Mouse (Mus musculus) kidney, postnatal 14 days (tissue): Measurements from ENCODE around the gene Tas2r129.
"Not testable (repeated sequence)": the region's sequence is repeated elsewhere in the genome, so short reads cannot be mapped to it uniquely, and the experiment has no call there.

ENCODE experiments used
- DNase-seq: peaks from one replicate; pipeline ENCODE4 v3.0.0; 2022; ENCODE audit warnings: mixed read lengths

Tas2r129 gene

GRCm38 (mm10) chr6:132950802-132951201, at the start of gene Tas2r129:
Gene Tas2r129 (plus strand): TSS chr6:132951102.
- DNase-seq = no peak

- DNase-seq = no peak
Measured at GRCm38 (mm10) chr6:132909351-132909750, 41.6 kb upstream of the Tas2r129 start, which contains the start of gene Tas2r125. Gene Tas2r125 (plus strand): TSS chr6:132909651.

- DNase-seq = not testable (repeated sequence)
Measured at GRCm38 (mm10) chr6:132941376-132941775, 9.5 kb upstream of the Tas2r129 start.

GRCm38 (mm10) chr6:132957819-132958218, 6.9 kb downstream of the Tas2r129 start, which contains the start of gene Tas2r131:
Gene Tas2r131 (minus strand): TSS chr6:132957919.
- DNase-seq = no peak

- no peak for DNase-seq
Measured at GRCm38 (mm10) chr6:132980865-132981264, 30.0 kb downstream of the Tas2r129 start, which contains the start of gene Tas2r109. Gene Tas2r109 (minus strand): TSS chr6:132980965.
